Mouse (Mus musculus) kidney, adult 2 months (tissue): ENCODE results near the gene Msi1.
"Not testable (repeated sequence)": the region's sequence is repeated elsewhere in the genome, so short reads cannot be mapped to it uniquely, and the experiment has no call there.

Experiments
- CTCF ChIP-seq: fragments of 200-500 bp; conservative IDR thresholded peaks from 2 replicates; pipeline ENCODE4 v1.5.1; 2011; ENCODE audit warnings: low read depth, mild to moderate bottlenecking, control low read depth, low read length, moderate library complexity, mixed read lengths; ENCODE audit not compliant: insufficient read depth, insufficient read length
- POLR2A ChIP-seq: fragments of 200-500 bp; IDR thresholded peaks from one replicate; pipeline ENCODE4 v1.6.1; 2011; ENCODE audit warnings: low read depth, low read length, control low read depth

DNA sequence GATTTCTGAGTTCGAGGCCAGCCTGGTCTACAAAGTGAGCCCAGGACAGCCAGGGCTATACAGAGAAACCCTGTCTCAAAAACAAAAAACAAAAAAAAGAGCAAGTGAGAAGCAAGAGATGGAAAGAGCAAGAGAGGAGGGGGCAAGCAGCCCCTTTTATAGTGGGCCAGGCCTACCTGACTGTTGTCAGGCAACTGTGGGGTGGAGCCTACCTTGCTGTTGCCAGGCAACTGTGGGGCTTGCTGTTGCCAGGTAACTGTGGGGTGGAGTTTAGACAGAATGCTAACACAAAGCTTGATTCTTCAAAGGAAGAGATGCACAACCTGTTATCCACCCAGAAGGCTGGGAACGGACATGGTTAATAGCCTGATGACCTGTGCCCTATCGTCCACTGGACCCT is 66.2 kb downstream of the Msi1 start:
- TF ChIP-seq CTCF, POLR2A: not testable (repeated sequence)
